Comparison of ENCODE assay signal across 28 mouse cellular contexts in the genomic region with DNA sequence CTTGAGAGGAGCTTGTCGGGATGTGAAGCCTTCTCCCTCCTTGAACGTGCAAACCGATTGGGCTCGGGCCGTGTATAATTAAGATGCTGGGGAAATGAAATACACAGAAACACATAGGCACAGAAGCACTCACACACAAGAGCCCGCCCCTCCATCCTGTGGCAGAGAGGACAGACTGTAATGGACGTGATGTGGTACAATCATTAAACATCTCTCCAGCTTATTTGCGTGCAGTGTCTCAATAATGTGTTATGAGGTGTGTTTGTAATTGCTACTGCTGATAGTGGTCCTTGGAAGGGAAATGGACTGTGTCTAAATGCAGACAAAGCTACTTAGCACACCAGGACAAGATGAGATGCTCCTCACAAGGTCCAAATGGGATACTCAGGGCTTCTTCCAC. TPM values are rescaled to one million over a fixed set of nuclear protein-coding genes. Genes with fewer than 3 reads are reported as not detected.
"Had no signal": no experiment of that assay in that cellular context is flagged by ENCODE, and none has a peak within 500 bp of the region (broad histone marks: within the 10 kb centered on the region; RNA-seq: fewer than 3 reads in every experiment).

No protein-coding gene starts in this region.

- H3K9me3 ChIP-seq: heart, embryonic 13.5 days; heart, embryonic 15.5 days; hindbrain, embryonic 12.5 days; hindbrain, embryonic 15.5 days; kidney, embryonic 15.5 days; limb, embryonic 13.5 days; limb, embryonic 15.5 days; liver, embryonic 12.5 days had no signal

- H3K36me3 ChIP-seq: heart, embryonic 13.5 days; heart, embryonic 15.5 days; hindbrain, embryonic 12.5 days; hindbrain, embryonic 15.5 days; kidney, embryonic 15.5 days; limb, embryonic 13.5 days; limb, embryonic 15.5 days; liver, embryonic 12.5 days had no signal

- H3K27me3 ChIP-seq: heart, embryonic 13.5 days; heart, embryonic 15.5 days; hindbrain, embryonic 12.5 days; hindbrain, embryonic 15.5 days; kidney, embryonic 15.5 days; limb, embryonic 13.5 days; limb, embryonic 15.5 days; liver, embryonic 12.5 days had no signal

- H3K4me1 ChIP-seq: heart, embryonic 13.5 days; heart, embryonic 15.5 days; hindbrain, embryonic 12.5 days; hindbrain, embryonic 15.5 days; kidney, embryonic 15.5 days; limb, embryonic 13.5 days; limb, embryonic 15.5 days; liver, embryonic 12.5 days had no signal

- H3K4me2 ChIP-seq: heart, embryonic 11.5 days; heart, embryonic 13.5 days; heart, embryonic 15.5 days; hindbrain, embryonic 12.5 days; hindbrain, embryonic 15.5 days; kidney, embryonic 15.5 days; limb, embryonic 13.5 days; limb, embryonic 15.5 days; liver, embryonic 12.5 days had no signal

- DNase-seq: gastrocnemius, postnatal 14 days; gastrocnemius, postnatal 36 days; heart, adult 11 months; heart, adult 2 months; heart, postnatal 14 days; heart, postnatal 36 days; kidney, adult 11 months; kidney, adult 2 months; kidney, adult 9 months; kidney, postnatal 14 days; kidney, postnatal 36 days; layer of hippocampus, adult 9-11 months; layer of hippocampus, postnatal 36 days; left cerebral cortex, postnatal 4 days had no signal

- H3K27ac ChIP-seq: heart, adult 2 months; heart, embryonic 13.5 days; heart, embryonic 15.5 days; hindbrain, embryonic 12.5 days; hindbrain, embryonic 15.5 days; kidney, embryonic 15.5 days; kidney, postnatal 0 days; limb, embryonic 13.5 days; limb, embryonic 15.5 days; liver, embryonic 12.5 days had no signal

- H3K4me3 ChIP-seq: heart, adult 2 months; heart, embryonic 13.5 days; heart, embryonic 15.5 days; hindbrain, embryonic 12.5 days; hindbrain, embryonic 15.5 days; kidney, embryonic 15.5 days; limb, embryonic 13.5 days; limb, embryonic 15.5 days; liver, embryonic 12.5 days had no signal

- H3K9ac ChIP-seq: heart, embryonic 13.5 days; heart, embryonic 15.5 days; hindbrain, embryonic 12.5 days; hindbrain, embryonic 15.5 days; kidney, embryonic 15.5 days; limb, embryonic 13.5 days; limb, embryonic 15.5 days; liver, embryonic 12.5 days had no signal

- ATAC-seq: intestine, embryonic 16.5 days; liver, embryonic 12.5 days had no signal

RNA-seq across cellular contexts. Expression of gene Galnt14, which starts 24.0 kb away (rescaled TPM):
- total RNA-seq: gastrocnemius, adult 18-20 months; gastrocnemius, adult 8-10 months; gastrocnemius, postnatal 36 days; heart, adult 2 months; heart, postnatal 14 days; heart, postnatal 36 days; hematopoietic stem cell, adult 5-6 weeks had no signal
